Mouse (Mus musculus) limb, embryonic 14.5 days (tissue): ENCODE measurements at regions not wholly inside any gene's neighbourhood (a gene's known extent, or its start where the extent isn't known, plus 50 kb on each side); places are given as distances from the start of the nearest gene placed in this dataset.

Experiments used
- ATAC-seq: fragments of 200-750 bp; cut with Nextera tagmentation; 2 replicates; pipeline ENCODE4 v1.8.0; 2017; ENCODE audit warnings: low read depth, moderate number of reproducible peaks, moderate TSS enrichment; ENCODE audit not compliant: low FRiP score
- DNase-seq: peaks from one replicate; pipeline ENCODE4 v3.0.0-alpha.2; 2015; ENCODE audit warnings: low spot score
- H3K27ac ChIP-seq: fragments of 300-500 bp; sonication (generic); replicated peaks from 2 replicates; pipeline ENCODE4 v1.5.1; 2014; ENCODE audit warnings: low read depth, mild to moderate bottlenecking, low read length, moderate library complexity, mixed read lengths
- H3K27me3 ChIP-seq: fragments of 300-500 bp; sonication (generic); 2 replicates; pipeline ENCODE4 v1.6.1; 2014; ENCODE audit warnings: low read length, mixed read lengths; ENCODE audit not compliant: control insufficient read depth, insufficient read depth
- H3K36me3 ChIP-seq: fragments of 300-500 bp; sonication (generic); 2 replicates; pipeline ENCODE4 v1.6.1; 2014; ENCODE audit warnings: mild to moderate bottlenecking, low read length, moderate library complexity, mixed read lengths; ENCODE audit not compliant: control insufficient read depth, insufficient read depth
- H3K4me1 ChIP-seq: fragments of 300-500 bp; sonication (generic); 2 replicates; pipeline ENCODE4 v1.6.1; 2014; ENCODE audit warnings: antibody characterized with exemption, low read length, mixed read lengths; ENCODE audit not compliant: control insufficient read depth, insufficient read depth
- H3K4me2 ChIP-seq: fragments of 300-500 bp; sonication (generic); replicated peaks from 2 replicates; pipeline ENCODE4 v1.6.1; 2014; ENCODE audit warnings: low read depth, mild to moderate bottlenecking, low read length, moderate library complexity; ENCODE audit not compliant: severe bottlenecking
- H3K4me3 ChIP-seq: fragments of 300-500 bp; sonication (generic); replicated peaks from 2 replicates; pipeline ENCODE4 v1.5.1; 2014; ENCODE audit warnings: low read length
- H3K9ac ChIP-seq: fragments of 300-500 bp; sonication (generic); 2 replicates; pipeline ENCODE4 v1.6.1; 2014; ENCODE audit warnings: mild to moderate bottlenecking, low read depth, low read length, moderate library complexity; ENCODE audit not compliant: severe bottlenecking
- H3K9me3 ChIP-seq: fragments of 300-500 bp; sonication (generic); 2 replicates; pipeline ENCODE4 v1.6.1; 2016; ENCODE audit warnings: low read length; ENCODE audit not compliant: control insufficient read depth
- POLR2A ChIP-seq: fragments of 200-500 bp; IDR thresholded peaks from 2 replicates; pipeline ENCODE4 v1.8.0; 2012; ENCODE audit warnings: inconsistent platforms, mild to moderate bottlenecking, moderate library complexity, borderline replicate concordance; ENCODE audit not compliant: insufficient read depth, insufficient read length; ENCODE audit errors: extremely low read depth
- whole genome bisulfite sequencing: fragments of 180-500 bp; shearing (Covaris S2); extraction: QIAGEN DNeasy Blood & Tissue Kit; methylation state at CpG from one replicate; pipeline ENCODE4 v1.1.7; 2014; 5-methylcytosine and 5-hydroxymethylcytosine counted together

DNA sequence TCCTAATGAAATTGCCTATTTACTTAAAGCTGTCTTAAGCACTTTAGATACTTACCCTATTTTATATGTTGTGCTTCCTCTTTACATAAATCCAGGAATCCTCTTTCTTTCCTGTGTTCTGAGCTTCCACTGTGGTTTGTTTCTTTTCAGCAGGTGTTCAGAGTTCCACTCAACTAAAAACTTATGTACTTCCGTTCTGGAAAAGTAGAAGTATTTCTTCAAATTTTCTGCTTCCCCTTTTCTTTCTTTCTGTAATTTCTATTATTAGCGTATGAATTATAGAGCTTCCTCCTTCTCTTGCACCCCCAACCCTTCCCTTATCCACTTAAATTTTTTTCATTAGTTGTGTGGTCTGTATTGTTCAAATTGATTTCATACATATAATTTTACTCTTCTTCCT, 165.8 kb upstream of the Nudt12 start:
- no peak for TF ChIP-seq POLR2A
- H3K9ac ChIP-seq = no peak overlapping the region
- no peak for DNase-seq
- no peak overlapping the region for H3K4me3 ChIP-seq
- H3K9me3 ChIP-seq = no peaks in the 10 kb centered on the region
- no peaks in the 10 kb centered on the region for H3K36me3 ChIP-seq
- 87% methylated on average over 2 of the region's 2 CpGs for WGBS
- no peak overlapping the region for H3K4me2 ChIP-seq
- no peaks in the 10 kb centered on the region for H3K4me1 ChIP-seq
- ATAC-seq = no peak
- no peaks in the 10 kb centered on the region for H3K27me3 ChIP-seq
- no peak overlapping the region for H3K27ac ChIP-seq

DNA sequence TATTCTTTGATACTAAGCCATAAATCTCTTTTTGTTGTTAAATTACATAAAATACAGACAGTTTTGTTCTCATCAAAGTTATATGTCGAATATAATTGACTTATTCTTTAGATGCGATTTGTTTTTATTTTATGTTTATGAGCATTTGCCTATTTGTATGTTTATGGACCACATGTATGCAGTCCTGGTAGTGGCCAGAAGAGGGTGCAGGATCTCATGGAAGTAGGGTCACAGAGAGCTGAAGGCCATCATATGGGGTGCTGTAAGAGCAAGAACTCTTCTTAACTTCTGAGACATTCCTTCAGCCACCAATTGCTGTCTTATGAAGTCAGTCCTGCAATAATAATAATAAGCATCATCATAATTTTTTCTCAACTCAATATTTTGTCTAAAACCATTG, 143.2 kb upstream of the Nudt12 start:
- Histone ChIP-seq H3K9ac (no peak overlapping the region), H3K9me3 (no peaks in the 10 kb centered on the region), H3K4me2 (no peak overlapping the region), H3K4me1 (no peaks in the 10 kb centered on the region), H3K36me3 (no peaks in the 10 kb centered on the region), H3K27ac (no peak overlapping the region), H3K27me3 (no peaks in the 10 kb centered on the region), H3K4me3 (no peak overlapping the region)
- no peak for ATAC-seq
- no peak for DNase-seq
- no peak for TF ChIP-seq POLR2A
- WGBS = 78% methylated on average over 2 of the region's 2 CpGs

DNA sequence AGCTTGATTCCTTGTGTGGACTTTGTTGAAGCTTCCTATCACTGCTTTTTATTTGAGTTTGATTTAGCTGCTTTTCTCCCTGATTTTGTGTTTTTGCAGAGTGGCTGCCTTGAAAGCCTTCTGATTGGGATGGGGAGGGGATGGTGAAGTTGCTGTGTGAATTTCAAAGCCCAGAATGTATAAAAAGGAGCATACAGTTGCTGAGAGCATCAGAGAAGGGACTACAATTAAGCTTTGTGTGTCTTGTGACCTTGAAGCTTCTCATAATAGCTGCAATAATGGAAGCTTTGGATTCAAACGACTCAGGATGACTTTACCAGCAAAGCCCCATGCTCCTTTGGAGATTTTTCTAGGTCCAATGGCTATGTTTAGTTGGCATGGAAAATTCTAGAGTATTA, 130.6 kb upstream of the Nudt12 start:
- no peak overlapping the region for H3K4me3 ChIP-seq
- ATAC-seq (no peak), DNase-seq (no peak)
- WGBS = 64% methylated on average over 1 of the region's 1 CpGs
- TF ChIP-seq POLR2A = no peak
- no peak overlapping the region for H3K9ac ChIP-seq
- no peak overlapping the region for H3K4me2 ChIP-seq
- no peaks in the 10 kb centered on the region for H3K36me3 ChIP-seq
- no peaks in the 10 kb centered on the region for H3K27me3 ChIP-seq
- H3K9me3 ChIP-seq = no peaks in the 10 kb centered on the region
- H3K27ac ChIP-seq = no peak overlapping the region
- no peaks in the 10 kb centered on the region for H3K4me1 ChIP-seq

- Histone ChIP-seq H3K9me3 (no peaks in the 10 kb centered on the region), H3K9ac (no peak overlapping the region), H3K36me3 (no peaks in the 10 kb centered on the region), H3K4me1 (no peaks in the 10 kb centered on the region), H3K4me2 (no peak overlapping the region), H3K27me3 (no peaks in the 10 kb centered on the region), H3K4me3 (no peak overlapping the region), H3K27ac (no peak overlapping the region)
- no peak for DNase-seq
- TF ChIP-seq POLR2A = no peak
- ATAC-seq = no peak
- WGBS = 77% methylated on average over 10 of the region's 10 CpGs
These were observed 130.0 kb upstream of the Nudt12 start for GRCm38 (mm10) chr17:59142995-59143759.

DNA sequence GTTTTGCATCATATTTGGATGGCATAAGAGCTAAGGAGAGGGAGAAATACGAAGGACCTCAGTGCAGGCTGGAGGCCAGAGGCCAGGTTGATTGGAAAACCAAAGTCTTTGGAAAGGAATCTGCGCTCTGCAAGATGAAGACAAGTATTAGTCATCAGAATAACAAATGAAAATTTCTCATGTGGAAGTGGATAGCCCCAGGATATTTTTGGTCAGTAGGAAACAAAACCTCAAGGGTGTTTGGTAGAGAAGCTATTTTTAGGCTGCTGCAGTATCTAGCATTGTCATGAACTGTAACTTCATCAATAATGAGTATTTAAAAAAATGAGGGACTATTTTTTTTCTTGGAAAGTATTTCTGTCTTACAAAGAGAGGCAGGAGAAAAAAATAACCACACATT, 125.6 kb upstream of the Nudt12 start:
- H3K4me2 ChIP-seq = no peak overlapping the region
- no peaks in the 10 kb centered on the region for H3K36me3 ChIP-seq
- H3K9me3 ChIP-seq = no peaks in the 10 kb centered on the region
- no peaks in the 10 kb centered on the region for H3K27me3 ChIP-seq
- H3K27ac ChIP-seq = no peak overlapping the region
- ATAC-seq (no peak), DNase-seq (no peak)
- H3K4me3 ChIP-seq = no peak overlapping the region
- no peak overlapping the region for H3K9ac ChIP-seq
- WGBS = 79% methylated on average over 2 of the region's 2 CpGs
- no peaks in the 10 kb centered on the region for H3K4me1 ChIP-seq
- TF ChIP-seq POLR2A = no peak
